Mouse (Mus musculus): ENCODE data around the gene Slc30a3.

DNA sequence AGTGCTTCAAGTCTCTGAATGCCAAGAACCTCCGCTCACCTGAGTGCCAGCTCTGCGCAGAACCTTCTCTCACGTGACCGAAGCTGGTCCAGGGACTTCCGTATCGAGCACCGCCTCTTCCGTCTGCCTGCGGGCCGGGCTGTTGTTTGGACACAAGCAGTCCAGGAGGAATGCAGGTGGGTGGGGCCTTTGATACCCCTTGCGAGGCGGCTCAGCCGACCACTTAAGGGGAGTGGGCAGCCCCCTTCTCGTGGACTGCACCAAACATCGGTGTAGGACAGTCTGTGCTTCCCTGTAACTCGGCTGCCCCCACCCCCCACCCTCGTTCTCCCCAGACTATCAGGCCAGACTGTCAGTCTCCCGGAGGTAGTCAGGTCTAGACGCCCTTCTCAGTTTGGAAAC is 46.1 kb upstream of the Slc30a3 start, which contains the start of gene Mpv17:
- TF ChIP-seq TAL1 (IDR thresholded peaks at IDR 0.05; ENCODE audit: low read length), result no peak
- no peak for TF ChIP-seq GATA1 (IDR thresholded peaks at IDR 0.05; ENCODE audit: low read length)

All from erythroblast, embryonic 14.5 days (primary cell).